Mouse (Mus musculus) midbrain, embryonic 16.5 days (tissue): ENCODE measurements at regions not wholly inside any gene's neighbourhood (a gene's known extent, or its start where the extent isn't known, plus 50 kb on each side); places are given as distances from the start of the nearest gene placed in this dataset.

Source experiments
- ATAC-seq: fragments of 200-750 bp; cut with Nextera tagmentation; 2 replicates; pipeline ENCODE4 v1.8.0; 2017; ENCODE audit warnings: moderate TSS enrichment
- H3K27ac ChIP-seq: fragments of 300-500 bp; sonication (generic); 2 replicates; pipeline ENCODE4 v1.5.1; 2014; ENCODE audit warnings: mild to moderate bottlenecking, low read length, mixed read lengths
- H3K27me3 ChIP-seq: fragments of 300-500 bp; sonication (generic); 2 replicates; pipeline ENCODE4 v1.6.1; 2014; ENCODE audit warnings: low read depth, low read length, mixed read lengths; ENCODE audit not compliant: control insufficient read depth, insufficient read depth
- H3K36me3 ChIP-seq: fragments of 300-500 bp; sonication (generic); 2 replicates; pipeline ENCODE4 v1.6.1; 2014; ENCODE audit warnings: mild to moderate bottlenecking, low read length, moderate library complexity, mixed read lengths; ENCODE audit not compliant: control insufficient read depth, insufficient read depth
- H3K4me1 ChIP-seq: fragments of 300-500 bp; sonication (generic); 2 replicates; pipeline ENCODE4 v1.6.1; 2014; ENCODE audit warnings: mild to moderate bottlenecking, low read length, mixed read lengths; ENCODE audit not compliant: control insufficient read depth, insufficient read depth
- H3K4me2 ChIP-seq: fragments of 300-500 bp; sonication (generic); 2 replicates; pipeline ENCODE4 v1.6.1; 2014; ENCODE audit warnings: mild to moderate bottlenecking, low read length, mixed read lengths
- H3K4me3 ChIP-seq: fragments of 300-500 bp; sonication (generic); 2 replicates; pipeline ENCODE4 v1.5.1; 2014; ENCODE audit warnings: low read depth, mild to moderate bottlenecking, low read length, moderate library complexity, mixed read lengths
- H3K9ac ChIP-seq: fragments of 300-500 bp; sonication (generic); 2 replicates; pipeline ENCODE4 v1.6.1; 2014; ENCODE audit warnings: low read depth, low read length, mixed read lengths
- H3K9me3 ChIP-seq: fragments of 300-500 bp; sonication (generic); replicated peaks from 2 replicates; pipeline ENCODE4 v1.6.1; 2014; ENCODE audit warnings: mild to moderate bottlenecking, low read length, mixed read lengths; ENCODE audit not compliant: control insufficient read depth, poor library complexity, severe bottlenecking
- WGBS: fragments of 180-500 bp; shearing (Covaris S2); extraction: QIAGEN DNeasy Blood & Tissue Kit; methylation state at CpG from one replicate; pipeline ENCODE4 v1.1.7; 2014; 5-methylcytosine and 5-hydroxymethylcytosine counted together

- H3K4me1 ChIP-seq = peaks cover 10% of the 10 kb centered on the region
- no peaks in the 10 kb centered on the region for H3K27me3 ChIP-seq
- H3K9ac ChIP-seq = no peak overlapping the region
- WGBS = 73% methylated on average over 9 of the region's 9 CpGs
- H3K4me3 ChIP-seq = no peak overlapping the region
- no peak for ATAC-seq
- no peaks in the 10 kb centered on the region for H3K36me3 ChIP-seq
- no peaks in the 10 kb centered on the region for H3K9me3 ChIP-seq
- H3K4me2 ChIP-seq = no peak overlapping the region
- no peak overlapping the region for H3K27ac ChIP-seq
Measured at GRCm38 (mm10) chr2:178684026-178684958, 254.0 kb downstream of the Cdh26 start.

DNA sequence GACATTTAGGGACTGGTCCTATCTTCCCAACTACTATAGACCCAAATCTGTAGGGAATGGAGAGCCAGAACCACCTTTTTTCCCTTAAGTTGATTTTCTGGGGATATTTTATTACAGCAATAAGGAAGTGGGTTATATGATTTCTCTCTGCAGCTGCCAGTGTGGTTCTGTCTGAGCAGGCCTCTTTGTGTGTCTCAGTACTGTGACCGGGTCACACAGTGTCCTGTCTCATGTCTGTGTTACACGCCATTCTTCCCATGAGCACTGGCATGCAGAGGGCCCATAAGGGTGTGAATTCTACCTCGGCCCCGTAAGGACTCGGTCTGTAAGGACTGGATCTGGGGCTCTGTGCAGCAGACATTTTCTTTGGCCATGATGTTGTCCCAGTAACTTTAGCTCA lies 254.9 kb downstream of the Cdh26 start:
- H3K9ac ChIP-seq = no peak overlapping the region
- no peak for ATAC-seq
- H3K4me3 ChIP-seq = no peak overlapping the region
- peaks cover 10% of the 10 kb centered on the region for H3K4me1 ChIP-seq
- H3K27me3 ChIP-seq = no peaks in the 10 kb centered on the region
- WGBS = 99% methylated on average over 5 of the region's 5 CpGs
- no peak overlapping the region for H3K27ac ChIP-seq
- no peaks in the 10 kb centered on the region for H3K9me3 ChIP-seq
- H3K4me2 ChIP-seq = no peak overlapping the region
- no peaks in the 10 kb centered on the region for H3K36me3 ChIP-seq

GRCm38 (mm10) chr2:178686167-178686601 lies 255.9 kb downstream of the Cdh26 start:
- no peak for ATAC-seq
- Histone ChIP-seq H3K4me3 (no peak overlapping the region), H3K9me3 (no peaks in the 10 kb centered on the region), H3K27ac (no peak overlapping the region), H3K36me3 (no peaks in the 10 kb centered on the region), H3K4me2 (no peak overlapping the region), H3K4me1 (peaks cover 10% of the 10 kb centered on the region), H3K9ac (no peak overlapping the region), H3K27me3 (no peaks in the 10 kb centered on the region)
- 39% methylated on average over 7 of the region's 7 CpGs for WGBS

DNA sequence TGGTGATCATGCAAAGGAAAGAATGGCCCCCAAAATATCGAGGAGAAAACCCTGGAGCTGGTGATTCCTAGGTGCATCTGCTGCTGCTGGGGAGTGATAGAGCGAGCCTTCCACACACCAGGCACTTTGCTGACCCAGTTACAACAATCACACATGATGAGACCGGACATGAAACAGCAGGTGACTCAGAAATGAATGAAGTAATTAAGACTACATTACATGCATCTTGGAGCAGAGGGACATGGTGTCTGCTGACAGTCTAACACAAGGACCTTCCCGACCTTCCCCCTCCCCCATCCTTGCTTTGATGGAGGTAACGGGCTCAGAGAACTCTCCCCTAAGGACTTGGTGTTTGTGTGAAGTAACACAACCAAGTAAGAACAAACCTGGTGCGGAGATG lies 258.3 kb downstream of the Cdh26 start:
- H3K27me3 ChIP-seq = no peaks in the 10 kb centered on the region
- no peak overlapping the region for H3K9ac ChIP-seq
- H3K9me3 ChIP-seq = no peaks in the 10 kb centered on the region
- peaks cover 7% of the 10 kb centered on the region; the same call in 1 of the 2 replicates for H3K4me1 ChIP-seq
- H3K4me2 ChIP-seq = no peak overlapping the region
- no peaks in the 10 kb centered on the region for H3K36me3 ChIP-seq
- H3K27ac ChIP-seq = no peak overlapping the region
- H3K4me3 ChIP-seq = no peak overlapping the region
- 77% methylated on average over 6 of the region's 6 CpGs for WGBS
- no peak for ATAC-seq

DNA sequence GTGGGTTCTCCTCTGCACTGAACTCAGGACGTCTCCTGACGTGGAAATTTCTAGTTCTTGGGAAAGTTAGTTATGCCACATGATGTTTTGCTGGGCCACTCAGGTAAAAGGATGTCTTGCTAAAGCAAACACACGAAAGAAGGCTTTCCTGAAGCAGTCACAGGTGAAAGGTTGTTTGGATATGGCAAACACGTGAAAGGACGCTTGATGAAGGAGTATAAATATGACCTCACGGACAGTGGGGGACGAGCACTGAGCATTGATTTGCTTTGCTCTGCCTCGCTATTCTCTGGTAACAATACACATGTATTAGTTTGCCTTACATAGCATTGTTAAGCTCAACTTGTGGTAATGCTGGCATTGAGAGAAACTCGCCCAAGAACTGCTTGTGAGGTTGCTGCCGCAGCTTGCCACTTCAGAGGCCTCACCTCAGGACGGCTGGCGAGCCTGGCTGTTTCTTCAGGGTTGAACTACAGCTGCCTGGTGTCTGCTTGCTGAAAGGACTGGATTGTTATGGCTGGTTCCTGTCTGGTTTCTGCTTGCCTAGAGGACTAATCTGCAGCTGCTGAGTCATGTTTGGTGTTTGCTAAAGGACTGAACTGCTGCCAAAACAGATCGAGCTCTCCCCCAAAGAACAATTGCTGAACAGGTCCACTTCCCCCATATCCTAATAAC lies 261.0 kb downstream of the Cdh26 start:
- Histone ChIP-seq H3K4me3 (no peak overlapping the region), H3K4me2 (no peak overlapping the region), H3K9me3 (no peaks in the 10 kb centered on the region), H3K27ac (no peak overlapping the region), H3K9ac (no peak overlapping the region), H3K36me3 (no peaks in the 10 kb centered on the region), H3K27me3 (no peaks in the 10 kb centered on the region; the same call in 1 of the 2 replicates), H3K4me1 (peaks cover 7% of the 10 kb centered on the region; the same call in 1 of the 2 replicates)
- no peak for ATAC-seq
- WGBS = 70% methylated on average over 13 of the region's 13 CpGs

- Histone ChIP-seq H3K36me3 (no peaks in the 10 kb centered on the region), H3K27me3 (no peaks in the 10 kb centered on the region; the same call in 1 of the 2 replicates), H3K4me2 (no peak overlapping the region), H3K4me1 (peaks cover 4% of the 10 kb centered on the region; the same call in 1 of the 2 replicates), H3K27ac (no peak overlapping the region), H3K4me3 (no peak overlapping the region), H3K9me3 (no peaks in the 10 kb centered on the region), H3K9ac (no peak overlapping the region)
- WGBS = 81% methylated on average over 4 of the region's 4 CpGs
- no peak for ATAC-seq
Measured at GRCm38 (mm10) chr2:178691865-178692228, 261.5 kb downstream of the Cdh26 start.

GRCm38 (mm10) chr2:178692231-178692630 lies 261.9 kb downstream of the Cdh26 start:
- 0 out of 2 replicates have a peak, but pooled peaks have one; percentile 36 for ATAC-seq
- no peak overlapping the region for H3K9ac ChIP-seq
- H3K4me1 ChIP-seq = 0 out of 2 replicates have a peak, but pooled peaks cover 2% of the 10 kb centered on the region
- H3K9me3 ChIP-seq = no peaks in the 10 kb centered on the region
- no peaks in the 10 kb centered on the region; the same call in 1 of the 2 replicates for H3K27me3 ChIP-seq
- no peaks in the 10 kb centered on the region for H3K36me3 ChIP-seq
- no peak overlapping the region for H3K4me3 ChIP-seq
- no peak overlapping the region for H3K27ac ChIP-seq
- H3K4me2 ChIP-seq = no peak overlapping the region
- WGBS = 79% methylated on average over 3 of the region's 3 CpGs

DNA sequence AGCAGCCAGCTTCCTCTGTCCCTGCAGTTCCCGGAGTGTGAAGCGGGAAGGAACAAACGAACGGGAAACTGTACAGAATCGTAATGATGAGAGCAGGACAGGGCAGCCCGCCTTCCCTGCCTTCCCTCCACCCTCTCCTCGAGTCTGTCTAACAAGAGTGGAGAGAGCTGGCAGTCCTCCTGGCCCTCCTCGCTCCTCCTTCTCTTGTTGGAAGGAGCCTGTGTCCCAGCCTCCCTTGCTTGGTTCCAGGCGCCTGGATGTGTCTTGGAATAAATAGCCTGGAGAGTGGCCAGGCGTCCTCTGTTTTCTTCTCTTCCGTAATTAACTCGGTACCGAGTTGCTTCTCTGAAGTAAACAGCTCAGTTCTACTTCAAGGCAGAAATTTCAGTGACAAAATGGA lies 268.3 kb downstream of the Cdh26 start:
- WGBS = 61% methylated on average over 13 of the region's 13 CpGs
- no peak overlapping the region for H3K9ac ChIP-seq
- peak; percentile 56 for ATAC-seq
- H3K9me3 ChIP-seq = no peaks in the 10 kb centered on the region
- H3K4me3 ChIP-seq = no peak overlapping the region
- peak overlapping the region; percentile 41; the same call in 1 of the 2 replicates for H3K27ac ChIP-seq
- no peaks in the 10 kb centered on the region; the same call in 1 of the 2 replicates for H3K4me1 ChIP-seq
- no peaks in the 10 kb centered on the region; the same call in 1 of the 2 replicates for H3K27me3 ChIP-seq
- H3K4me2 ChIP-seq = no peak overlapping the region
- no peaks in the 10 kb centered on the region for H3K36me3 ChIP-seq

GRCm38 (mm10) chr2:178700825-178701224 lies 270.5 kb downstream of the Cdh26 start:
- H3K27ac ChIP-seq = no peak overlapping the region
- no peaks in the 10 kb centered on the region for H3K27me3 ChIP-seq
- H3K4me1 ChIP-seq = no peaks in the 10 kb centered on the region; the same call in 1 of the 2 replicates
- H3K36me3 ChIP-seq = no peaks in the 10 kb centered on the region
- H3K9me3 ChIP-seq = no peaks in the 10 kb centered on the region
- H3K4me3 ChIP-seq = no peak overlapping the region
- WGBS = 87% methylated on average over 3 of the region's 3 CpGs
- no peak overlapping the region for H3K4me2 ChIP-seq
- no peak for ATAC-seq
- H3K9ac ChIP-seq = no peak overlapping the region
